Mouse (Mus musculus): ENCODE data around the gene Myo3b. TPM values are rescaled to one million over a fixed set of nuclear protein-coding genes. Genes with fewer than 3 reads are reported as not detected.

Gene Myo3b
- total and polyA plus RNA-seq, 2 experiments = not detected

DNA sequence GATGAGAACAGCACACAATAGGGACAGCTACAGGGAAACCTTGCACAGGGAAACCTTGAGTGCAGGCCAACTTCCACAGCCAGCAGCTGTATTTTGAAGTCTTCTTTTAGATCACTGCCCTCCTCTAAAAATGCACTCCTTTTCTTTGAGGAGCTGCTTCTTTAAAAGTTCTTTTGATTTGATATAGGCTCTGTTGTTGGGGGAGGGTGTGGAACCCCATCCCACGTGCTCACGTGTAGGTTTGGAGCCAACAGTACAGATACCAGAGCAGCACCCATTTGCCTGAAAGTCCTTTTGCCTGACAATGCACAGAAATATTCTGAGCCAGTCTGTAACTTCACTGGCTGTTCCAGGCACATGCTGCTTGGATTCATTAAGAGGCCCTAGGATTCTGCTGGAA lies 7.5 kb upstream of the Myo3b start:
- DNase-seq (ENCODE audit: extremely low read depth, low read depth, low spot score) = no peak
- Histone ChIP-seq H3K27ac (replicated peaks; ENCODE audit: insufficient read depth, low read depth, low read length) (no peak overlapping the region), H3K4me3 (ENCODE audit: insufficient read depth, low read depth, low read length) (no peak overlapping the region), H3K9ac (ENCODE audit: low read depth, low read length) (no peak overlapping the region), H3K79me2 (ENCODE audit: control insufficient read depth, insufficient read depth, low read length) (no peaks in the 10 kb centered on the region), H3K4me1 (ENCODE audit: control insufficient read depth, insufficient read depth, low read length) (no peaks in the 10 kb centered on the region), H3K27me3 (ENCODE audit: control insufficient read depth, insufficient read depth, low read length) (no peaks in the 10 kb centered on the region), H3K36me3 (ENCODE audit: control insufficient read depth, insufficient read depth, low read length) (no peaks in the 10 kb centered on the region)
- TF ChIP-seq CTCF (IDR thresholded peaks at IDR 0.05; ENCODE audit: low read depth, low read length) = no peak
- no peak for TF ChIP-seq POLR2A (IDR thresholded peaks at IDR 0.05; ENCODE audit: extremely low read depth, insufficient read depth, low read length)
- WGBS = 90% methylated on average over 2 of the region's 2 CpGs

DNA sequence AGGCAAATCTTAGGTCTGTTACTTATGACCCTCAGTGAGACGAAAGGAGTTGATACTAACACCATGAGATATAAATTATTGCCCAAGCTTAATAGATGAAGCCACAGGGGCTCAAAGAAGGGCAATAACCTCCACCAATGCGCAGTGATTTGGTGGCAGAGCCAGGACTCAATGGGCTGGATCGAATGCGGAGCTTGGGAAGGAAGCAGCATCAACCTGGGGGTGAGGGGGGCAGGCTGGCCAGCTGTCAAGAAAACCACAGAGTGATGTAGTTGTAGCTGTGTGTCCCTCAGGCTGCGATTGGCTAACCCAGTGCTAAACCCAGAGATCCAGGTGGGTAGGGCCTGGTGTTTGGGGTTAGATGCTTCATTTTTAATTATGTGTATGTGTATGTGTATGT lies 4.0 kb upstream of the Myo3b start:
- no peak for DNase-seq (ENCODE audit: extremely low read depth, low read depth, low spot score)
- no peak for TF ChIP-seq POLR2A (IDR thresholded peaks at IDR 0.05; ENCODE audit: extremely low read depth, insufficient read depth, low read length)
- no peak for TF ChIP-seq CTCF (IDR thresholded peaks at IDR 0.05; ENCODE audit: low read depth, low read length)
- 90% methylated on average over 5 of the region's 5 CpGs for WGBS
- no peak overlapping the region for H3K9ac ChIP-seq (ENCODE audit: low read depth, low read length)
- H3K79me2 ChIP-seq (ENCODE audit: control insufficient read depth, insufficient read depth, low read length) = no peaks in the 10 kb centered on the region
- no peak overlapping the region for H3K4me3 ChIP-seq (ENCODE audit: insufficient read depth, low read depth, low read length)
- H3K36me3 ChIP-seq (ENCODE audit: control insufficient read depth, insufficient read depth, low read length) = no peaks in the 10 kb centered on the region
- no peaks in the 10 kb centered on the region for H3K27me3 ChIP-seq (ENCODE audit: control insufficient read depth, insufficient read depth, low read length)
- no peaks in the 10 kb centered on the region for H3K4me1 ChIP-seq (ENCODE audit: control insufficient read depth, insufficient read depth, low read length)
- H3K27ac ChIP-seq (replicated peaks; ENCODE audit: insufficient read depth, low read depth, low read length) = no peak overlapping the region

DNA sequence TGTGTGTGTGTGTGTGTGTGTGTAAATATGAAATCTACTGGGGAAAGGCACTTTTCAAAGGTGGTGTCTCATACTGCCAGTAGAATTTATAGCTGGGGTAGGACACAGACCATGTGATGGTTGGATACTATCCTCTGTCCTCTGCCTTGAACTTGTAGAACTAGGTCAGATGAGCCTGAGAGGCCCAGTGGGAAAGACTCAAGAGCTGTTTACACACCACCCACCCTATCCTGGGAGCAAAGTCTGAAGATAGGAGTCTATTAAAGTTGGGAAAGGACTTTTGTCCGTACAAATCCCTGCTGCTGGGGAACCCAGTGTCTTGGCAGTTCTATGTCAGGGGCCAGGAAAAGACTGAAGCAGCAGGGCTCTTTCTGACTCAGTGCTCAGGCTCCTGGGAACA lies 3.6 kb upstream of the Myo3b start:
- Histone ChIP-seq H3K9ac (ENCODE audit: low read depth, low read length) (no peak overlapping the region), H3K4me1 (ENCODE audit: control insufficient read depth, insufficient read depth, low read length) (no peaks in the 10 kb centered on the region), H3K27ac (replicated peaks; ENCODE audit: insufficient read depth, low read depth, low read length) (no peak overlapping the region), H3K4me3 (ENCODE audit: insufficient read depth, low read depth, low read length) (no peak overlapping the region), H3K27me3 (ENCODE audit: control insufficient read depth, insufficient read depth, low read length) (no peaks in the 10 kb centered on the region), H3K79me2 (ENCODE audit: control insufficient read depth, insufficient read depth, low read length) (no peaks in the 10 kb centered on the region), H3K36me3 (ENCODE audit: control insufficient read depth, insufficient read depth, low read length) (no peaks in the 10 kb centered on the region)
- 23% methylated on average over 1 of the region's 1 CpGs for WGBS
- DNase-seq (ENCODE audit: extremely low read depth, low read depth, low spot score) = no peak
- TF ChIP-seq CTCF (IDR thresholded peaks at IDR 0.05; ENCODE audit: low read depth, low read length) (no peak), POLR2A (IDR thresholded peaks at IDR 0.05; ENCODE audit: extremely low read depth, insufficient read depth, low read length) (no peak)

DNA sequence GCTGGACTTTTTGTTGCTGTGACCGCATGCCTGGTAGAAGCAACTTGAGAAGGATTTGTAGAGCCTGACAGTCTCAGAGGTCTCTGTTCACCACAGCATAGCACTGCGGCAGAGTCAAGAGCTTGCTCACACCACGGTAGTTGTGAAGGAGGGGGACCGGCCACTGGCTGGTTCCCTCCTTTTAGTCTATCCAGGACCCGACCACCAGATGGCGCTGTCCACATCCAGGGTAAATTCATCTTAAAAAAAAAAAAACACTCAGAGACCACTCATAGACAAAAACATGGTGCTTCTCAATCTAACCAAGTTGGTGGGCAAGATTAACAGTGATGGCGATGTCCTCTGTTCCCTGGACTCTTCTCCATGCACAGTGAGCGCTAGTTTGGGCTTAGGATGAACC lies 1.7 kb upstream of the Myo3b start:
- H3K79me2 ChIP-seq (ENCODE audit: control insufficient read depth, insufficient read depth, low read length) = no peaks in the 10 kb centered on the region
- TF ChIP-seq POLR2A (IDR thresholded peaks at IDR 0.05; ENCODE audit: extremely low read depth, insufficient read depth, low read length) (no peak), CTCF (IDR thresholded peaks at IDR 0.05; ENCODE audit: low read depth, low read length) (peak; percentile 66)
- no peaks in the 10 kb centered on the region for H3K4me1 ChIP-seq (ENCODE audit: control insufficient read depth, insufficient read depth, low read length)
- no peak for DNase-seq (ENCODE audit: extremely low read depth, low read depth, low spot score)
- WGBS = 67% methylated on average over 8 of the region's 8 CpGs
- H3K27ac ChIP-seq (replicated peaks; ENCODE audit: insufficient read depth, low read depth, low read length) = no peak overlapping the region
- no peaks in the 10 kb centered on the region for H3K27me3 ChIP-seq (ENCODE audit: control insufficient read depth, insufficient read depth, low read length)
- no peak overlapping the region for H3K9ac ChIP-seq (ENCODE audit: low read depth, low read length)
- no peaks in the 10 kb centered on the region for H3K36me3 ChIP-seq (ENCODE audit: control insufficient read depth, insufficient read depth, low read length)
- H3K4me3 ChIP-seq (ENCODE audit: insufficient read depth, low read depth, low read length) = no peak overlapping the region

DNA sequence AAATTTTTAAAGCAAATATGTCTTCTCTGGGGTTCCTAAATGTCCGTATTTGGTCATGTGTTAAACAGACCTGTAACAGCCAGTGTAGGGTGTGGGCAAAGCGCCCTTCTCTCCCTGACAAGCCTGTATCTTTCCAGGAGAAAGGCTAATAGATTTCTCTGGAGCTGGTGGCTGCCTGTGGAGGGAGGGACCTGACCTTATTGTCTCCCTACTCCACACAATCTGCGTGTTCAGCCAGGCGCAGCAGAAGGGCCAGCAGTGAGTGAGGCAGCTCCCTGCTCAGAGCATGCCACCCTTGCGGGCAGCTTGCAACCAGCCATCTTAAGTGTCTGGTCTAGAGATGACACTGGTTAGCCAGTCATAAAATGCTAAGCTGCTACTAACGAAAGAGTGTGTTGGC lies 5.5 kb downstream of the Myo3b start:
- Histone ChIP-seq H3K79me2 (ENCODE audit: control insufficient read depth, insufficient read depth, low read length) (no peaks in the 10 kb centered on the region), H3K9ac (ENCODE audit: low read depth, low read length) (no peak overlapping the region), H3K36me3 (ENCODE audit: control insufficient read depth, insufficient read depth, low read length) (no peaks in the 10 kb centered on the region), H3K27me3 (ENCODE audit: control insufficient read depth, insufficient read depth, low read length) (no peaks in the 10 kb centered on the region), H3K27ac (replicated peaks; ENCODE audit: insufficient read depth, low read depth, low read length) (no peak overlapping the region), H3K4me1 (ENCODE audit: control insufficient read depth, insufficient read depth, low read length) (no peaks in the 10 kb centered on the region), H3K4me3 (ENCODE audit: insufficient read depth, low read depth, low read length) (no peak overlapping the region)
- WGBS = 68% methylated on average over 6 of the region's 6 CpGs
- no peak for DNase-seq (ENCODE audit: extremely low read depth, low read depth, low spot score)
- no peak for TF ChIP-seq POLR2A (IDR thresholded peaks at IDR 0.05; ENCODE audit: extremely low read depth, insufficient read depth, low read length)
- no peak for TF ChIP-seq CTCF (IDR thresholded peaks at IDR 0.05; ENCODE audit: low read depth, low read length)

DNA sequence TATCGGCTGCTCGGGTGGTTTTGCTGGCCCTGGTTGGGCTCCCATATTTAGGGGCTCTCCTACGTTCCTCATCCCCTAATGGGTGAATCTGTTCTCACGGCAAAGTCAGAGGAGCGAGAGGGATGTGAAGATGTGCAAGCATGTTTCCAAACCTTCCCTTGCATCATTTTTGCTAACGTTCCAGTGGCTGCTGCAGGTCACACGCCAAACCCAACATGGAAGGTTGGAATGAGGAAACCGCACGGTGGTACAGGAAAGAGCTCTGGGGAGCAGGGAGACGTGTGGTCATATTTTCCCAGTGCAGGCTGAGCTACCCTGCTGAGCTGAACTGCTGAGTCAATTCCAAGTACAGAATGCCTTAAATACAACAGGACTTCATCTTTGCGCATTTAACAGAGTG lies 8.9 kb downstream of the Myo3b start:
- H3K9ac ChIP-seq (ENCODE audit: low read depth, low read length) = no peak overlapping the region
- no peaks in the 10 kb centered on the region for H3K4me1 ChIP-seq (ENCODE audit: control insufficient read depth, insufficient read depth, low read length)
- no peak overlapping the region for H3K27ac ChIP-seq (replicated peaks; ENCODE audit: insufficient read depth, low read depth, low read length)
- TF ChIP-seq CTCF (IDR thresholded peaks at IDR 0.05; ENCODE audit: low read depth, low read length) = no peak
- TF ChIP-seq POLR2A (IDR thresholded peaks at IDR 0.05; ENCODE audit: extremely low read depth, insufficient read depth, low read length) = no peak
- 84% methylated on average over 11 of the region's 11 CpGs for WGBS
- no peak overlapping the region for H3K4me3 ChIP-seq (ENCODE audit: insufficient read depth, low read depth, low read length)
- H3K36me3 ChIP-seq (ENCODE audit: control insufficient read depth, insufficient read depth, low read length) = no peaks in the 10 kb centered on the region
- H3K27me3 ChIP-seq (ENCODE audit: control insufficient read depth, insufficient read depth, low read length) = no peaks in the 10 kb centered on the region
- no peaks in the 10 kb centered on the region for H3K79me2 ChIP-seq (ENCODE audit: control insufficient read depth, insufficient read depth, low read length)
- no peak for DNase-seq (ENCODE audit: extremely low read depth, low read depth, low spot score)

All from liver, adult 2 months (tissue).